Mouse (Mus musculus): ENCODE data around the gene Cryba4. TPM values are rescaled to one million over a fixed set of nuclear protein-coding genes. Genes with fewer than 3 reads are reported as not detected.

Cryba4 gene
- polyA plus RNA-seq, 1 experiment from 2014 or later = not detected

DNA sequence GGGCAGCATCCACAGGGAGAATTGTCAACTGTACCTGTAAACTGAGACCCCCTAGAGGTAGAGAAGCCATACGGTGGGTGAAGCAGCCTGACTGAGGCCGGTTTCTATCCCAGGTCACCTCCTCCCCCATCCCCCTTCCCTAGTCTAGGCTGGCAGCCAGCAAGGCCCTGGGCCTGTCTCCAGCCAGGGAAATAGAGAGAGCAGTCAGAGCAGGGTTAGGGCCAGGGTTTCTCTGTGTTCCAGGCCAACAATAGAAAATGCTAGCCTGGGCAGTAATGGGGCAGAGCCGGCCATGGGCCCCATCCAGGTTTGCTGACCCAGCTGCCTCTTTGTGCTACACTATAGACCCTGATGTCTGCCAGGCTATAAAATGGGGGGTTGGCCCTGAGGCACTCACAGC, 3.1 kb upstream of the Cryba4 start, which contains the start of gene Crybb1:
Gene Crybb1 (plus strand): TSS at position 390 of the 400 bp plus-strand sequence.
- ChIA-PET POLR2A (no interaction called here), CTCF (no interaction called here)
- in situ Hi-C loops (cut with MboI; ENCODE audit: low pct_unique_long_range_greater_than_20kb) = no loop called here
- DNase-seq (ENCODE audit: low read depth, low spot score) = no peak
- TF ChIP-seq CTCF (IDR thresholded peaks at IDR 0.05) = no peak
- no peak for ATAC-seq
- H3K27me3 ChIP-seq = peaks cover 8% of the 10 kb centered on the region

DNA sequence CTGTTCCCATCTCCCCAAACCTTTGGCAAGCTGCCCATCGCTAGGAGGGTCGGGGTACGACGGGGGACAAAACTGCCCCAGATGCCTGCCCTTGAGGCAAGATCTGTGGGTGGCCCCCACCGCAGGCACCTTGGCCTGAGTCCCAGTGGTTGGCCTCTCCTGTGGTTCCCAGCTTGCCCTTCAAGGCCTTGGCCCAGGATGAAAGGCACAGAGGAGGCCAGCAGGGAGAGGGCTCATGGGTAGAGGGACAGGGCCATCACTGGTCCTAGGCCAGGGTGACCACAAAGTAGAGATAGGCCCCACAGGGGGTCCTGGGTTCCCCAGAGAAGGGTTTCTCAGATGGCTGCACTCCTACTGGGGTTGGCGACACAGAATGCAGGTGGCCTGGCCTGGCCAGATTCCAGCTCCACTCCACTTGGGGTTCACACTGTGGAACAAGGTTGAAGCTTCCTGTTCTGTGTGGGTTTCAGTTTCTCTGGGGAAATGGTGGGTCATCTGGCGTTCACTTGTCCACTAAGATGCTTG, 2.0 kb upstream of the Cryba4 start:
- in situ Hi-C loops (cut with MboI; ENCODE audit: low pct_unique_long_range_greater_than_20kb) = no loop called here
- CTCF ChIA-PET = interaction anchor here (1.4 to 1.8 kb wide), 2 partner anchors 14 to 20 kb away, joined by 3 to 5 read pairs; no protein-coding TSS in a partner anchor
- ATAC-seq = peak; percentile 62
- TF ChIP-seq CTCF (IDR thresholded peaks at IDR 0.05) = no peak
- peaks cover 7% of the 10 kb centered on the region for H3K27me3 ChIP-seq
- peak; percentile 85 for DNase-seq (ENCODE audit: low read depth, low spot score)
- POLR2A ChIA-PET = interaction anchor here (0.6 to 1.0 kb wide), 2 partner anchors 8 to 13 kb away, joined by 3 read pairs; no protein-coding TSS in a partner anchor

DNA sequence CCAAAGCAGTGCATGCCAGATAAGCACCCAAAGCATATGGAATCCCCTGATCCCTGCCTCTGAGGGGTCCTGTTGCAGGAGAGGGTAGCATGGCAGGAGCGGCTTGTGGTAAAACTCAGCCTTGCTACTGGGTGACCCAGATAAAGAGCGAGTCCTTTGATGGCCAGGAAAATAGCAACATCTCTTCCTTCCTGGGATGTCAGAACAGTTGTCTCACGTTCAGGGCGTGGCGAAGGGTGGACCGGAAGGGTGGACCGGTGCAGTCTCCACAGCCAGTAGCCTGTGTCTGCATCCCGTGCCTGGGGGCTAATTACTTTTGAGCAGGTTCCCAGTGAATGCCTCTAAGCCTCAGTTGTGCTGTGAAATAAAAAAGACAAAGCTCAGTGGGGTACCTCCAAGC, 851 bp upstream of the Cryba4 start:
- POLR2A ChIA-PET = no interaction called here
- TF ChIP-seq CTCF (IDR thresholded peaks at IDR 0.05) = no peak
- in situ Hi-C loops (cut with MboI; ENCODE audit: low pct_unique_long_range_greater_than_20kb) = no loop called here
- ATAC-seq (no peak), DNase-seq (ENCODE audit: low read depth, low spot score) (no peak)
- CTCF ChIA-PET = interaction anchor here (1.4 to 1.8 kb wide), 2 partner anchors 12 to 21 kb away, joined by 3 to 5 read pairs; no protein-coding TSS in a partner anchor
- H3K27me3 ChIP-seq = no peaks in the 10 kb centered on the region

DNA sequence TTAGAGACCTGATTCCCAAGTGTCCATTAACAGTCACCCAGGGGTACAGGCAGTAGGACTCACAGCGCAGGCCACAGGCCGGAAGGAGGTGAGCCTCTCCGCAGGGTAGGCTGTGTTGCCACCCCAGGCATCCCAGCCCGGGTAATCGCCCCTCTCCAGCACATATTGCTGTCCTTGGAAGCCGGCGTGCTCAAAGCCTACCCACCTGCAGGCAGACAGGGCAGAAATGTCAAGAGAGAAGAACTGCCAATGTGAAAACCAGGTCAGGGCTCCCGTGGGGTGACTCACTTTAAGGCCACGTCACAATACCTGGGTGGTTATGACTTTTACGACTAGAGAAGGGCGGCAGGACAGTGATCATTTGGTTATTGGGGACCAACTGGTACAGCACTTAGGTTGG, 3.2 kb downstream of the Cryba4 start:
- TF ChIP-seq CTCF (IDR thresholded peaks at IDR 0.05) = no peak
- DNase-seq (ENCODE audit: low read depth, low spot score) (no peak), ATAC-seq (no peak)
- ChIA-PET CTCF (no interaction called here), POLR2A (no interaction called here)
- H3K27me3 ChIP-seq = no peaks in the 10 kb centered on the region
- in situ Hi-C loops (cut with MboI; ENCODE audit: low pct_unique_long_range_greater_than_20kb) = no loop called here

DNA sequence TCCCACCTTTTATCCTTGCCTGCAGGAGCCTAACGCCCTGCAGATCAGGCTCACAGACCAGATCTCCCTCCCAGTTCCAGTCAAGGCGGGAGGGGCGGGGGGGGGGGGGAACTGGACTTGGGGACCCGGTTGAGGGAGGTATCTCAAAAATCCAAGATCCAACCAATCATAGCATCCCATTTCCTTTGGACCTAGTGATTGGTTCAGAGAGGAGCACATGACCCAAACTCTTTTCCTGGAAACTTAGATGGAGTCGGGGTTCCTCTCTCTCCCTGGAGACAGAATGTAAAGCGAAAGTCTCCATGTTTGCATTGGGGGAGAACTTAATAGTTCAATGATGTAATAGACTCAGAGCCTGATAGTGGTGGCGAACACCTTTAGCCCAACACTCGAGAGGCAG, 4.9 kb downstream of the Cryba4 start:
- CTCF ChIA-PET = no interaction called here
- in situ Hi-C loops (cut with MboI; ENCODE audit: low pct_unique_long_range_greater_than_20kb) = no loop called here
- POLR2A ChIA-PET = no interaction called here
- DNase-seq (ENCODE audit: low read depth, low spot score) (no peak), ATAC-seq (no peak)
- no peaks in the 10 kb centered on the region for H3K27me3 ChIP-seq
- TF ChIP-seq CTCF (IDR thresholded peaks at IDR 0.05) = no peak

DNA sequence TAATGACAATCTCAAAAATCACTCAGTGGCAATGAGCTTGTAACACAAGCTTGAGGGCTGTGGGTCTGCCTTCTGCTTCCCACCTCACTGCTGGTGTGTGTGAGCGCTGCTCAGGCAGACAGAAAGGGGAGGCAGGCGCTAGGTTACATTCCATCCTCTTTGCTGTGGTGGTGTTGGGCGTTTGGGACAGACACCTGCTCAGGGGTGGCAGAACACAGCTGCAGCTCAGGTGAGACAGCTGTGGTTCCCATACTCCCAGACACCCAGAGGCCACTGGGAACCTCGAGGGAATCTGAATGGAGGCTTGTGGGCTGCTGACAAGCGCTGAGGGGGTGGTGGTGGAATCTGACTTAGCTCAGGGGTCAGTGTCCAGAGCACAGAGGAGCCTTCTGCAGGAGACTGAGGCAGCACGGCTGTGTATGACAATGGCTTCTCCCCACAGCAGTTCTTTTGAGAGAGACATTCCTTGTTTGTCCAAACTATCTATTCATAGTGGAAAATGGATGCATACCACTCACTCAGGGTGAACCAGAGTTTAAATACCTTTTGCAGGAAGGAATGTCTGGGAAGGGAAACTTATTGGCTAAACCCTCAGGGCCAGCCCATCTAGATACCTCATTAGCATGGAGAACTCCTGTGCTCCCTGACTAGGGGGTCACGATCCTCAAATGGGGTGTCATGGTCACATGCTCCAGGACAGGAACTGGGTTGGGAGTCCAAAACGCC, 7.3 kb downstream of the Cryba4 start:
- ChIA-PET CTCF (no interaction called here), POLR2A (no interaction called here)
- in situ Hi-C loops (cut with MboI; ENCODE audit: low pct_unique_long_range_greater_than_20kb) = loop anchor here (5.0 kb wide), 2 partner anchors 92 to 182 kb away; no protein-coding TSS in a partner anchor
- DNase-seq (ENCODE audit: low read depth, low spot score) (no peak), ATAC-seq (no peak)
- no peaks in the 10 kb centered on the region for H3K27me3 ChIP-seq
- TF ChIP-seq CTCF (IDR thresholded peaks at IDR 0.05) = no peak

DNA sequence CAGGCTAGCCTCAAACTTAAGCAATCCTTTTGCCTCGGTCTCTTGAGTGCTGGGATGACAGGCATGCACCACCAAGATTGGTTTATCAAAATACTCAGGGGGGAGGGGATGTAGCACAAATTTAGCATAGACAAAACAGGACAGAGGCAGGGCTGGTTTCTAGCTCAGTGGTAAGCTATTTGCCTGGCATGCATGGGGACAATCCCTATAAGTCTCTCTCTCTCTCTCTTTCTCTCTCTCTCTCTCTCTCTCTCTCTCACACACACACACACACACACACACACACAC, 8.1 kb downstream of the Cryba4 start:
- ChIA-PET POLR2A (no interaction called here), CTCF (no interaction called here)
- TF ChIP-seq CTCF (IDR thresholded peaks at IDR 0.05) = no peak
- ATAC-seq (no peak), DNase-seq (ENCODE audit: low read depth, low spot score) (no peak)
- no peaks in the 10 kb centered on the region for H3K27me3 ChIP-seq
- in situ Hi-C loops (cut with MboI; ENCODE audit: low pct_unique_long_range_greater_than_20kb) = loop anchor here (5.0 kb wide), 2 partner anchors 93 to 183 kb away; no protein-coding TSS in a partner anchor

DNA sequence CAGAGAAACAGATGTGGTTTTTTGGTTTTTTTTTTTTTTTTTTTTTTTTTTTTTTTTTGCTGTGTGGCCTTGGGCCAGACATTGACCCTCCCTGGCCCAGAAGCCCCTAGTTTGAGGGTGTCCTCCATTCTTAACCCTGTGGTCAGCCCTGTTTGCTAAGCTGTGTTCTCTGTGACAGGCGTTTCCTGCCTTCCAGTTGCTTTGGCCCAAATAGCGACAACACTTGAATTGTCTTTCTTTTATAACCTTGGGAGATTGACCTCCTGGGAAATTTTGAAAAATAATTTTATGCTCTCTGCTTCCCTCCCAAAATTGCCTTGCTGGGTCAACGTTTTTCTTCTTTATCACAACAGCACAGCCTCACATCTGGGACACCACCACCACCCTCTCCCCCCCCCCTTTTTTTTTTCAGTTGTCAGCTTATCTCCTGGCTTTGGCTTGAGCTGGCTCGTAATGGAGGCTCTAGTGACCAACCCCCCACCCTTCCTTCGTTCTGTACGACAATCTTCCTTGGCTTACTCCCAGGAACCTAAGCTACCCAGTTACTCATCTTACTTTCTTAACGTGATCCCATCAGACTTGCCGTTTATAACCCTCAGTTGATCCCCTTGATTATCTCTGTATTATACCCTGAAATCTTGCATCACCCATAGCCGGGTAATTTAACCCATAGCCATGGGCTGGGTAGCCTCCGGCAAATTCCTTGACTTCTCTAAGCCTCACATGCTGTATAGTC, 8.6 kb downstream of the Cryba4 start:
- POLR2A ChIA-PET = interaction anchor here (1.2 kb wide), 1 partner anchor 35 kb away, joined by 4 read pairs; no protein-coding TSS in a partner anchor
- CTCF ChIA-PET = no interaction called here
- in situ Hi-C loops (cut with MboI; ENCODE audit: low pct_unique_long_range_greater_than_20kb) = loop anchor here (5.0 kb wide), 2 partner anchors 94 to 184 kb away; no protein-coding TSS in a partner anchor
- no peaks in the 10 kb centered on the region for H3K27me3 ChIP-seq
- no peak for TF ChIP-seq CTCF (IDR thresholded peaks at IDR 0.05)
- DNase-seq (ENCODE audit: low read depth, low spot score) (no peak), ATAC-seq (no peak)

DNA sequence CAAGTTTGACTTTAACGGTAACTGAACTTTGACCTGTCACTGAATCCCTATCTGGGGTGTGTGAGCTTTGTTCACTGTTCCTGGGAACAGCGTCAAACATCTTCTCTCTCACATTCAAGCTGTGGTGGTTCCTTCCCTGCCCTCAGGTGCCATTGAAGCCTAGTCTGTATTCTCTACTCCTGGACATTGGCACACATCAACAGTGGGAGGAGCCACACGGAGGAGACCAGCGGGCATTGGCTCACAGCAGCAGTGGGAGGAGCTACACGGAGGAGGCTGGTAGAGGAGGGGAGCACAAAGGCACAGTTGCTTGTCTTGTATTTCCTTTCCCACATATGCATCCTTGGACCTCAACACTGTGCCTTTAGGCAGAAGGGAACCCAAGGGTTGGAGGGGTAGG, 9.3 kb downstream of the Cryba4 start:
- TF ChIP-seq CTCF (IDR thresholded peaks at IDR 0.05) = no peak
- POLR2A ChIA-PET = interaction anchor here (0.9 to 1.8 kb wide), 4 partner anchors 8 to 100 kb away, joined by 3 to 6 read pairs (median 4); partner anchors contain the start of genes Hps4 and Srrd
- in situ Hi-C loops (cut with MboI; ENCODE audit: low pct_unique_long_range_greater_than_20kb) = loop anchor here (5.0 kb wide), 2 partner anchors 94 to 184 kb away; no protein-coding TSS in a partner anchor
- ATAC-seq (no peak), DNase-seq (ENCODE audit: low read depth, low spot score) (no peak)
- H3K27me3 ChIP-seq = no peaks in the 10 kb centered on the region
- CTCF ChIA-PET = interaction anchor here (1.5 to 2.2 kb wide), 3 partner anchors 10 to 99 kb away, joined by 3 to 7 read pairs (median 6); no protein-coding TSS in a partner anchor

DNA sequence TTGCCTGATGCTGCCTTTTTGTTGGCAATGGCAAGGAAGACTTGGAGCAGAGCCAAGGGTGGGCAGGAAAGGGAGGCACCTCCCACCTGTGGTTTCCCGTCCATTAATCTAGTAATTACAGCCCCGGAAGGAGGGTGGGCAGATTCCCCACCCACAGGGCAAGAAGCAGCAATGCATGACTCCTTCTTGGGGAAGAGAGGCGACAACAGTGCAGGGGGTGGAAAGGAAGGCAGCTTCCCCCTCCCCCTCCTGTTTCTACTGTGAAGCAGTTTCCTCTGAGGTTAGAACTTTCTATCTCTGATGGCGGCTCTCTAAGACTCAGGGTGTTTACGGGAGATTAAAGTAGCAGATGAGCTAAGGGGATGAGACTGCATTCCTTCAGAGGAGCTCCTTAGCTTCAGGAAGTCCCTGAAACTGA, 9.9 kb downstream of the Cryba4 start:
- peaks cover 2% of the 10 kb centered on the region for H3K27me3 ChIP-seq
- in situ Hi-C loops (cut with MboI; ENCODE audit: low pct_unique_long_range_greater_than_20kb) = loop anchor here (5.0 kb wide), 2 partner anchors 95 to 185 kb away; no protein-coding TSS in a partner anchor
- ChIA-PET CTCF (interaction anchor here (1.1 to 2.7 kb wide), 7 partner anchors 8 to 100 kb away, joined by 3 to 25 read pairs (median 7); no protein-coding TSS in a partner anchor), POLR2A (interaction anchor here (0.9 to 1.8 kb wide), 3 partner anchors 9 to 100 kb away, joined by 3 to 6 read pairs (median 3); partner anchors contain the start of genes Hps4 and Srrd)
- ATAC-seq = peak; percentile 56
- peak; percentile 81 for DNase-seq (ENCODE audit: low read depth, low spot score)
- TF ChIP-seq CTCF (IDR thresholded peaks at IDR 0.05) = no peak

Data from Patski (cell line).